Mouse (Mus musculus) CH12.LX (cell line): Measurements from ENCODE around the gene Srsf7.

ENCODE experiments used
- CTCF ChIP-seq, 2 experiments: IDR thresholded peaks in 1 of 2; conservative IDR thresholded peaks in 1 of 2; 2 replicates each; pipeline ENCODE4 v1.5.1; 2011 to 2012; ENCODE audit warnings: low read depth in 2 of 2, low read length in 2 of 2, improper control_type of control experiment in 1 of 2, inconsistent platforms in 1 of 2, mild to moderate bottlenecking in 1 of 2, moderate library complexity in 1 of 2
- E2F4 ChIP-seq: IDR thresholded peaks from 2 replicates; pipeline ENCODE4 v1.6.1; 2011; ENCODE audit warnings: low read depth, low read length, improper control_type of control experiment; ENCODE audit not compliant: insufficient replicate concordance
- ELF1 ChIP-seq: IDR thresholded peaks from 2 replicates; pipeline ENCODE4 v1.6.1; 2014; ENCODE audit warnings: low read depth, mild to moderate bottlenecking, inconsistent platforms, low read length, improper control_type of control experiment
- EP300 ChIP-seq: IDR thresholded peaks from 2 replicates; pipeline ENCODE4 v1.6.1; 2011; ENCODE audit warnings: low read length, improper control_type of control experiment
- JUND ChIP-seq: conservative IDR thresholded peaks from 2 replicates; pipeline ENCODE4 v1.6.1; 2011; ENCODE audit warnings: low read depth, low read length, improper control_type of control experiment
- MAX ChIP-seq: IDR thresholded peaks from 2 replicates; pipeline ENCODE4 v1.6.1; 2011; ENCODE audit warnings: low read length, improper control_type of control experiment
- MAZ ChIP-seq: IDR thresholded peaks from 2 replicates; pipeline ENCODE4 v1.6.1; 2012; ENCODE audit warnings: low read depth, mild to moderate bottlenecking, inconsistent platforms, low read length, improper control_type of control experiment, moderate library complexity
- POLR2A ChIP-seq: IDR thresholded peaks from 2 replicates; pipeline ENCODE4 v1.6.1; 2011; ENCODE audit warnings: low read depth, mild to moderate bottlenecking, improper control_type of control experiment, low read length
- SMC3 ChIP-seq: IDR thresholded peaks from 2 replicates; pipeline ENCODE4 v1.6.1; 2011; ENCODE audit warnings: low read depth, low read length, improper control_type of control experiment
- UBTF ChIP-seq: IDR thresholded peaks from 2 replicates; pipeline ENCODE4 v1.6.1; 2012; ENCODE audit warnings: low read depth, mild to moderate bottlenecking, inconsistent platforms, low read length, improper control_type of control experiment, moderate library complexity
- ZNF384 ChIP-seq: IDR thresholded peaks from 2 replicates; pipeline ENCODE4 v1.6.1; 2012; ENCODE audit warnings: low read depth, low read length, improper control_type of control experiment, inconsistent platforms

- no peak for TF ChIP-seq CTCF (conservative IDR thresholded peaks at IDR 0.05 in 1 of 2, IDR thresholded peaks at IDR 0.05 in 1 of 2; ENCODE audit: low read depth in 2 of 2, low read length in 2 of 2)
- no peak for TF ChIP-seq SMC3
- TF ChIP-seq EP300: no peak
- no peak for TF ChIP-seq ELF1
- no peak for TF ChIP-seq E2F4
- no peak for TF ChIP-seq MAZ
- no peak for TF ChIP-seq MAX
- no peak for TF ChIP-seq UBTF
- TF ChIP-seq POLR2A: no peak
- TF ChIP-seq ZNF384: no peak
- TF ChIP-seq JUND: no peak
These were observed 38.5 kb downstream of the Srsf7 start for GRCm38 (mm10) chr17:80168425-80169182.
